ENCODE assay signal across 21 mouse cellular contexts in the genomic region with DNA sequence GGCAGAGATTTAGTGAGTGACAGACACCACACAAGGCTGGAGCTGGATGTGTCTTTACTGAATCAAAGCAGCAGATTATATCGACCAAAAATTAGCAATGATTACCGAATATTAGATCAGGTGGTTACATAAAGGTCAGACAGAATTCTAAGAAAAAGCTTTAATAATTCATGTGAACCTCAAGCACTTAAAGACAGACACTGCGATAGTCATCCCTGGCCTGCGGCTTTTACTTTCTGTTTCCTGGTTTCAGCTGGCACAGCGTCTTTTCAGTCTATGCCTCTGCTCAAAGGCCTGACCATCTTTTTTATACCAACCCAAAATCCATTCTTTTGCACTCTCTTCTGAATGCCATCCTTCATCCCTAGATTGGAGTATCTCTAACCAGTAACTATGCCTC. TPM values are rescaled to one million over a fixed set of nuclear protein-coding genes. Genes with fewer than 3 reads are reported as not detected.
DNase-seq lines count a peak whose midpoint lies in the region; TF ChIP-seq lines count a peak whose summit lies in the region.
"Had no signal": no experiment of that assay in that cellular context is flagged by ENCODE, and none has a peak within 500 bp of the region (broad histone marks: within the 10 kb centered on the region; RNA-seq: fewer than 3 reads in every experiment).

No protein-coding gene starts in this region.

- no peak for TF ChIP-seq CTCF in CH12.LX (conservative IDR thresholded peaks at IDR 0.05 in 1 of 2, IDR thresholded peaks at IDR 0.05 in 1 of 2; ENCODE audit: low read depth in 2 of 2, low read length in 2 of 2)
- no peak for TF ChIP-seq CTCF in left cerebral cortex, adult 2 months (IDR thresholded peaks at IDR 0.05)

- no peak overlapping the region for H3K27ac ChIP-seq in CH12.LX (ENCODE audit: insufficient read depth, low read depth)
- no peak overlapping the region for H3K27ac ChIP-seq in left cerebral cortex, adult 2 months
- H3K27ac ChIP-seq: embryonic facial prominence, embryonic 12.5 days; embryonic facial prominence, embryonic 15.5 days; forebrain, embryonic 15.5 days; hindbrain, embryonic 10.5 days; hindbrain, embryonic 13.5 days had no signal

- H3K4me1 ChIP-seq in CH12.LX (ENCODE audit: control insufficient read depth in 1 of 2, insufficient read depth in 2 of 2) = peaks cover 0 to 54% of the 10 kb centered on the region in 2 experiments; a peak in 3 of 4 replicates

- dilution Hi-C loops in CH12.LX (cut with MboI; ENCODE audit: extremely low pct_ligation_motif_present, extremely low pct_unique_long_range_greater_than_20kb, low sequenced_read_pairs) = no loop called here

- peak overlapping the region; percentile 63 for H3K9ac ChIP-seq in CH12.LX (ENCODE audit: insufficient read depth, low read depth)
- H3K9ac ChIP-seq: embryonic facial prominence, embryonic 12.5 days; embryonic facial prominence, embryonic 15.5 days; forebrain, embryonic 15.5 days; hindbrain, embryonic 13.5 days had no signal

- in situ Hi-C loops in CH12.LX (cut with MboI; ENCODE audit: low pct_ligation_motif_present, low pct_unique_long_range_greater_than_20kb, low sequenced_read_pairs) = no loop called here

- H3K79me2 ChIP-seq in CH12.LX (replicated peaks; ENCODE audit: control insufficient read depth, extremely low read depth, insufficient read depth, poor library complexity, severe bottlenecking) = peaks cover 15% of the 10 kb centered on the region

- intact Hi-C loops in left cerebral cortex, adult 2 months (cut with DNase I) = no loop called here

- H3K9me3 ChIP-seq in CH12.LX (replicated peaks; ENCODE audit: low read length) = no peaks in the 10 kb centered on the region
- H3K9me3 ChIP-seq: embryonic facial prominence, embryonic 12.5 days; embryonic facial prominence, embryonic 15.5 days; forebrain, embryonic 15.5 days; G1E; hindbrain, embryonic 13.5 days had no signal

- TF ChIP-seq POLR2A in CH12.LX (IDR thresholded peaks at IDR 0.05; ENCODE audit: low read depth, low read length) = no peak

- H3K4me3 ChIP-seq in CH12.LX (replicated peaks in 1 of 3; ENCODE audit: low read depth in 2 of 3, low read length in 2 of 3, poor library complexity in 1 of 3) = peak overlapping the region in 2 of 3 experiments; percentile 20 to 35
- no peak overlapping the region for H3K4me3 ChIP-seq in left cerebral cortex, adult 2 months
- H3K4me3 ChIP-seq: embryonic facial prominence, embryonic 12.5 days; embryonic facial prominence, embryonic 15.5 days; forebrain, embryonic 15.5 days; hindbrain, embryonic 10.5 days; hindbrain, embryonic 13.5 days had no signal

- peaks cover 0 to 3% of the 10 kb centered on the region in 2 experiments for H3K36me3 ChIP-seq in CH12.LX (replicated peaks in 1 of 2; ENCODE audit: control insufficient read depth in 1 of 2, insufficient read depth in 1 of 2, low read length in 1 of 2)
- H3K36me3 ChIP-seq: embryonic facial prominence, embryonic 12.5 days; embryonic facial prominence, embryonic 15.5 days; forebrain, embryonic 15.5 days had no signal

- no peaks in the 10 kb centered on the region for H3K27me3 ChIP-seq in CH12.LX (replicated peaks)
- H3K27me3 ChIP-seq: embryonic facial prominence, embryonic 12.5 days; forebrain, embryonic 15.5 days had no signal

- peak overlapping the region; percentile 88 for H3K4me2 ChIP-seq in CH12.LX (ENCODE audit: insufficient read depth, low read depth, poor library complexity, severe bottlenecking)
- H3K4me2 ChIP-seq: embryonic facial prominence, embryonic 12.5 days; embryonic facial prominence, embryonic 15.5 days; forebrain, embryonic 15.5 days; heart, embryonic 11.5 days; hindbrain, embryonic 13.5 days had no signal

- TF ChIP-seq EP300 in CH12.LX (IDR thresholded peaks at IDR 0.05; ENCODE audit: low read length) = peak; percentile 63

- no peak for TF ChIP-seq RAD21 in CH12.LX (IDR thresholded peaks at IDR 0.05; ENCODE audit: low read depth, low read length)

- DNase-seq in A20 (ENCODE audit: low read depth, low spot score) (peak; percentile 13), CH12.LX (ENCODE audit: extremely low read depth) (peak; percentile 44)
- DNase-seq in CD4-positive helper T cell, adult 2 months (ENCODE audit: low read depth, low spot score) = peak; percentile 47
- peak; percentile 16 for DNase-seq in naive thymus-derived CD4-positive, alpha-beta T cell, adult 2 months (ENCODE audit: low read depth)
- DNase-seq in left cerebral cortex, adult 2 months (ENCODE audit: extremely low spot score in 1 of 2, low spot score in 2 of 2) = no peak
- no peak for DNase-seq in cerebellum, postnatal 25 days
- DNase-seq: adrenal gland, postnatal 10 days; adrenal gland, postnatal 36 days; cerebellum, adult 18-20 months; cerebellum, adult 9-10 months; cerebellum, postnatal 14 days; gastrocnemius, postnatal 10 days; gastrocnemius, postnatal 36 days; heart, postnatal 36 days had no signal

TF ChIP-seq in CH12.LX, 34 proteins besides CTCF, POLR2A, EP300 and RAD21:
- TF ChIP-seq MAZ (IDR thresholded peaks at IDR 0.05; ENCODE audit: low read depth, low read length) (no peak), TCF12 (IDR thresholded peaks at IDR 0.05; ENCODE audit: low read depth, low read length) (no peak), JUN (IDR thresholded peaks at IDR 0.05; ENCODE audit: insufficient read depth, low read depth, low read length) (no peak), PAX5 (IDR thresholded peaks at IDR 0.05; ENCODE audit: low read length) (no peak), MEF2A (IDR thresholded peaks at IDR 0.05; ENCODE audit: borderline replicate concordance, low read depth, low read length) (no peak), ZC3H11A (IDR thresholded peaks at IDR 0.05; ENCODE audit: low read depth, low read length) (no peak), IRF4 (IDR thresholded peaks at IDR 0.05; ENCODE audit: low read depth, low read length) (peak; percentile 72), NRF1 (IDR thresholded peaks at IDR 0.05; ENCODE audit: low read depth, low read length) (no peak), ETS1 (conservative IDR thresholded peaks at IDR 0.05; ENCODE audit: low read depth, low read length) (no peak), ZMIZ1 (IDR thresholded peaks at IDR 0.05; ENCODE audit: low read depth, low read length) (no peak), ZNF384 (IDR thresholded peaks at IDR 0.05; ENCODE audit: low read depth, low read length) (no peak), MYC (IDR thresholded peaks at IDR 0.05; ENCODE audit: low read depth, low read length) (no peak), USF1 (IDR thresholded peaks at IDR 0.05; ENCODE audit: low read depth, low read length) (no peak), SMC3 (IDR thresholded peaks at IDR 0.05; ENCODE audit: low read depth, low read length) (no peak), SIN3A (IDR thresholded peaks at IDR 0.05; ENCODE audit: low read length) (0 out of 2 replicates have a peak, but pooled peaks have one; percentile 45), E2F4 (IDR thresholded peaks at IDR 0.05; ENCODE audit: insufficient replicate concordance, low read depth, low read length) (no peak), BHLHE40 (IDR thresholded peaks at IDR 0.05; ENCODE audit: low read depth, low read length) (no peak), HCFC1 (IDR thresholded peaks at IDR 0.05; ENCODE audit: low read depth, low read length) (no peak), ELF1 (IDR thresholded peaks at IDR 0.05; ENCODE audit: low read depth, low read length) (peak; percentile 43; the same call in 1 of the 2 replicates), RCOR1 (conservative IDR thresholded peaks at IDR 0.05; ENCODE audit: low read depth, low read length) (no peak), CHD2 (IDR thresholded peaks at IDR 0.05; ENCODE audit: low read length) (no peak), POLR2AphosphoS2 (IDR thresholded peaks at IDR 0.05; ENCODE audit: low read depth, low read length) (no peak), ZKSCAN1 (IDR thresholded peaks at IDR 0.05; ENCODE audit: borderline replicate concordance, low read depth, low read length) (no peak), NELFE (IDR thresholded peaks at IDR 0.05; ENCODE audit: low read depth, low read length) (no peak), USF2 (conservative IDR thresholded peaks at IDR 0.05; ENCODE audit: low read depth, low read length) (no peak), KAT2A (IDR thresholded peaks at IDR 0.05; ENCODE audit: insufficient replicate concordance, low read length) (no peak), UBTF (IDR thresholded peaks at IDR 0.05; ENCODE audit: low read depth, low read length) (no peak), GABPA (IDR thresholded peaks at IDR 0.05; ENCODE audit: insufficient replicate concordance, low read depth, low read length) (no peak), TBP (conservative IDR thresholded peaks at IDR 0.05; ENCODE audit: low read depth, low read length) (no peak), MAFK (IDR thresholded peaks at IDR 0.05; ENCODE audit: insufficient replicate concordance, low read length) (no peak), MAX (IDR thresholded peaks at IDR 0.05; ENCODE audit: low read length) (no peak), JUND (conservative IDR thresholded peaks at IDR 0.05; ENCODE audit: low read depth, low read length) (peak; percentile 23; the same call in 1 of the 2 replicates), MXI1 (IDR thresholded peaks at IDR 0.05; ENCODE audit: low read depth, low read length) (no peak), CHD1 (IDR thresholded peaks at IDR 0.05; ENCODE audit: low read depth, low read length) (0 out of 2 replicates have a peak, but pooled peaks have one; percentile 38)

RNA-seq across cellular contexts. Expression of gene Zfp961, which starts 2.2 kb away (rescaled TPM):
- total RNA-seq in CH12.LX (2012; rRNA removed) (5.9 and 7.6 TPM in 2 replicates), CH12.LX (2014; rRNA removed) (21.4 and 25.8 TPM in 2 replicates)
- polyA plus RNA-seq in CH12.LX (2012; ENCODE audit: insufficient read length, low read depth) = 13.5 and 14.9 TPM in 2 replicates
- 10 to 100 TPM; 15.0 to 15.3 TPM for total RNA-seq in left cerebral cortex, adult 2 months (2021)

RNA-seq across cellular contexts. Expression of gene Zfp617, which starts 40.2 kb away (rescaled TPM):
- total RNA-seq in CH12.LX (2012; rRNA removed) = 9.5 and 10.7 TPM in 2 replicates
- total RNA-seq in CH12.LX (2014; rRNA removed) = 24.9 and 30.3 TPM in 2 replicates
- polyA plus RNA-seq in CH12.LX (2012; ENCODE audit: insufficient read length, low read depth) = 8.6 and 14.7 TPM in 2 replicates
- 10 to 100 TPM; 25.3 to 28.4 TPM for total RNA-seq in left cerebral cortex, adult 2 months (2021)

RNA-seq across cellular contexts. Expression of gene Zfp882, which starts 40.2 kb away (rescaled TPM):
- total RNA-seq in CH12.LX (2012; rRNA removed) = 2.6 and 3.2 TPM in 2 replicates
- total RNA-seq in CH12.LX (2014; rRNA removed) = 5.2 and 6.6 TPM in 2 replicates
- polyA plus RNA-seq in CH12.LX (2012; ENCODE audit: insufficient read length, low read depth) = 4.0 and 5.8 TPM in 2 replicates
- 10 to 100 TPM; 11.1 to 12.1 TPM for total RNA-seq in left cerebral cortex, adult 2 months (2021)

Comparison
In these comparisons a context has a peak if more than half of its experiments do, and no peak if none do; other contexts are left out.
1. DNase-seq: peak in A20 (single experiment), CD4-positive helper T cell, adult 2 months (single experiment), CH12.LX (single experiment) and naive thymus-derived CD4-positive, alpha-beta T cell, adult 2 months (single experiment); none in left cerebral cortex, adult 2 months (0 of 2) and cerebellum, postnatal 25 days (0 of 2).